Mouse (Mus musculus): ENCODE data around the gene Zfp786.

The Zfp786 gene

GRCm38 (mm10) chr6:47819626-47820325 lies 10.9 kb downstream of the Zfp786 start:
- DNase-seq = no peak

- DNase-seq = no peak
Observed at GRCm38 (mm10) chr6:47818721-47819120, 11.9 kb downstream of the Zfp786 start.

DNA sequence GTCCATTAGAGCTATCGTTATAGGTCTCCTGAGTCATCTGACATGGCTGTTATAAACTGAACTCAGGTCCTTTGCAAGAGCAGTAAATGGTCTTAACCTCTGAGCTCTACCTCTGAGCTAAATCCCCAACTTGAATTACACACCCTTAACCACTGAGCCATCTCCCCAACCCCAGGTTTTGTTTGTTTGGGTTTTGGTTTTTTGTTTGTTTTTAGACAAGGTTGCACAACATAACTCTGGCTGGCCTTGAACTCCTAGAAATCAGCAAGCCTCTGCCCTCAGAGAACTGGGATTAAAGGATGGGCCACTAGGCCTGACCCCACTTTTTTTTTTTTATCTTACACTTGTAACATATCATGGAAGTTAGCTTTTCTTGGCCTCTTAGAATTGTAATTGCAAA lies 14.5 kb downstream of the Zfp786 start:
- no peak for DNase-seq

- peak; percentile 96 for DNase-seq
Observed at GRCm38 (mm10) chr6:47813257-47813878, 17.3 kb downstream of the Zfp786 start, which contains the start of gene Pdia4. Gene Pdia4 (minus strand): TSS chr6:47813430.

DNA sequence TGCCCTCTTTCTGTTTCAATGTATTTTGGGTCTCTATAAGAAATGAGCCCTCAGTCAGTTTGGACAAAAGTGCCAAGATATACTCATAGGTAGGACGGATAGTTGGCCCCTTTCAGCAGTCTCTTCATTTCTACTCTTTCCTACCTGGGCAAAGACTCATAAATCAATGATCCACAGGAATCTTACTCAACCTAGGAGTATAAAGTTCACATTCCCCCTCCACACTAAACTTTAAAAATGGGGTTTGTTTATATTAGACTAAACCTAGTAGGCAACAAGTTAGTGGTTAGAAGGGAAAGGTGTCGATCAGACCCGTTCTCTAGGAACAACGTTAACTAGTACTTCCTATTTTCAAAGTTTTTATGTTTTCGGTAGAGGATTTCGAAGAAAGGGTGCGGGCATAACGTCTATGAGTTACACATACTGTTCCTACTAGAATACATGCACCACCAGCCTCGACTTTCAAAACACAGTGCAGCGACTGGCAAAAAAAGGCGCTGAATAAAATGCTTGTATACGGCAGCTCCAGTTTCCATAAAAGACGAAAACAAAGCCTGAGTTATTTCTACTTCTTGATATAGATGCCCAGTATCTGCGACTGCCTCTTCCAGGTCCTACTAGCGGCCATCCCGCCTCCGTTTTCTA lies 18.3 kb downstream of the Zfp786 start:
- no peak for DNase-seq

DNA sequence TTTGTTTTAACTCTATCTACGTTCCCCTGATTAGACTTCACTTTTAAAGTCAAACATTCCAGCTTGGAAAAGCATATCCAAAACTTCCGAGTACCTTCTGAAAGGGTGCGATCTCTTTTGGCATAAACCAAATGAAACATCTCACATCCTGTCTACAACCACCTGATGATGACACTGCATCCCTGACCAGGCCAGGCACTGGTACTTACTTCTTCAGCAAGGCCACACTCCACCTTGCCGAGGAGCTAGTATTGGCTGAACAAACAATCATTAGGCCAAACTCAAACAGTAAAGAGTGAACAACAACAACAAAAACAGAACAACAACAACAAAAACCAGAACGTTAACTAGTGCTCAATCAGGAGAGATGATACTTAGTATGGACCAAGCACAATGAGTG lies 19.3 kb downstream of the Zfp786 start:
- DNase-seq = no peak

GRCm38 (mm10) chr6:47810181-47810580 lies 20.5 kb downstream of the Zfp786 start:
- DNase-seq = no peak

DNA sequence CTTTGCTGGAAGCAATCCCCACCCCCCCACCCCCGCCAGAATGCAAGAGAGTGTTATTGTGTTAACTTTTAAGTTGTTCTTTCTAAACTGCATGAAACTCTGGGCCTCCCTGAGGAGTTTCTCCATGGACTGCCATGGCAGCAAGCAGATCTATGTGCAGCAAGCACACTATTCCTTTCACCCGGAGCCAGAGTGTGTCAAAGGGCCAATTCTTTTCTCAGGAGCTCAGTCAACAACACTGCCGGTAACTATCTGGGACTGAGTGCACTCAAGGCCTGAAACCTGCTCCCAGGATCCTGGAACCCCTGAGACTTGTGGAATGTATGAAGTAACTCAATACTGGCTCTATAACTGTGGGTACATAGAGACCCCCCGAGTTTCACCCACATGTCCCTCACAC lies 21.6 kb downstream of the Zfp786 start:
- no peak for DNase-seq

DNA sequence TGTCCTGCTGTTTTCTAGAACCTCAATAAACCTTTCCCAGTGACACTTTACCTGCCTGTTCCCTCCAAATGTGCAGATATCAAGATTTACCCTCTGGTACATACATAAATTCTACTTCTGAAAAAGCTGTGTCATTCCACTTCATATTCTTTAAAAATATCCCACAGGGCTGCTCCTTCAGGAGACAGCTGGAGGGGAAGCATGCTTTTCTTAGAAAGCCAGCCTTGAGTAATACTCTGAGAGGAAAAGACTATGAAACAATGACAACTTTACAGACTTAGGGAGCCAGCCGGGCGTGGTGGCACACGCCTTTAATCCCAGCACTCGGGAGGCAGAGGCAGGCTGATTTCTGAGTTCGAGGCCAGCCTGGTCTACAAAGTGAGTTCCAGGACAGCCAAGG lies 22.1 kb downstream of the Zfp786 start:
- DNase-seq = no peak

GRCm38 (mm10) chr6:47807419-47807818 lies 23.2 kb downstream of the Zfp786 start:
- no peak for DNase-seq

- DNase-seq = no peak
Observed at GRCm38 (mm10) chr6:47805520-47805919, 25.1 kb downstream of the Zfp786 start.

GRCm38 (mm10) chr6:47799079-47799478 lies 31.6 kb downstream of the Zfp786 start:
- DNase-seq = peak; percentile 46

DNA sequence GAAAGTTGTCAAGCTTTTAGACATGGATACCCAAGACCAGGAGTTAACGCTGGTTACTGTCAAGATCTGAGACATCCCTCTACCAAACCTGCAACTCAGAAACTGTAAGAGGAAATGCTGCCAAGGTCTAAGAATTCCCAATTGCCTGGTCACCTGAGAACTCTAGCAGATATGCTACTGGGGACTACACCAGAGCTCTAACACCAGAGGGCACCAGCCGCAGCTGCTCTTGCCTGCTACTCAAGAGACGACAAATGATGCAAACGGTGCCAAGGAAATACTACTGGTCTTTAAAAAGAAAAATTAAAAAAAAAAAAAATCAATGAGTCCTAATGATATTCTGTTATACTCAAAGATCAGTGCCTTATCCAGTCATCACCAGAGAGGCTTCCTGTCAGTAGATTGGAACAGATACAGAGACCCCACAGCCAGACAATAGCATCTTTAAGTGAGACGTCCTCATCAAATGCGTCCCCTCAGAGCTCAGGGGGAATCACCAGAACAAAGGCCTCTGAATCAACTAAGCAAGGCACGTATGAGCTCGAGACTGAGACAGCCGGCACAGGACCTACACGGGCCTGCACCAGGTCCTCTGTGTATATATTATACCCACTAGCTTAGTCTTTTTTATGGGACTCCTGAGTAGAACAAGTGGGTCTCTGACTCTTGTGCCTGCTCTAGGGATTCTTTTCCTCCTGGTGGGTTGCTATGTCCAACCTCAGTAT lies 36.4 kb downstream of the Zfp786 start:
- DNase-seq = peak; percentile 45

- no peak for DNase-seq
Observed at GRCm38 (mm10) chr6:47793284-47793683, 37.4 kb downstream of the Zfp786 start.

DNA sequence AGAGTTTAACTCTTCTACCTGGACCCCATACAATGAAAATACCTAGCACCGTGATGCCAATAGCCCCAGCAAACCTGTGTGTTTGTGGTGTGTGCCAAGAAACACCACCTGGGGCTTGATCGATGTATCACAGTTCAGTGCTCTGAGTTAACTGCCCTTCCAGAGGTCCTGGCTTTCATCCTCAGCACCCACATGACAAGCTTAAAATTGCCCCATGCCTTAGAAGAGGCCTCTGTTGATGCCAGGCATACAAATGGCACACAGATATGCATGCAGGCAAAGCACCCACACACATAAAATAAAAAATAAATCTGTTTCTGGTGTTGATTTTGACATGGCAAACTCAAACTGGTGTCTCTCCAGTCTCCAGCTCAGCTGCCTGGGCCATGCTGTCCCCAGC lies 38.1 kb downstream of the Zfp786 start:
- DNase-seq = no peak

- no peak for DNase-seq
Observed at GRCm38 (mm10) chr6:47790745-47791144, 39.9 kb downstream of the Zfp786 start.

DNA sequence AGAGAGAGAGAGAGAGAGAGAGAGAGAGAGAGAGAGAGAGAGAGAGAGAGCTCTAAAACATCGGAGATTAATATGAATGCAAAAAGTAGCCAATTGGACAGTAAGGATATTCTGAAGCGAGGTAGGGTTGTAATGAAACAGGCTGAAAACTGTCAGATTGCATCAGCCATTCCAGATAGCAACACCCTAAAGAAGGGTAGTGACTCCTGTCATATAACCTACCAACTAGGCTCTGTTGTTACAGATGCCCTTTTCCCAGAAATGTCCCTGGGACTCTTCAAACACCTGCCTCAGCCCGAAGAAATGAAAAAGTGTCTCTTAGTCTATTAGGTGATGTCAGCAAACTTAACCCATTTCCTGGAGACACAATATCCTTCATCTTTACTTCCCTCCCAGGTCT lies 41.8 kb downstream of the Zfp786 start:
- DNase-seq = no peak

GRCm38 (mm10) chr6:47787941-47788736 lies 42.5 kb downstream of the Zfp786 start:
- DNase-seq = peak; percentile 67

- no peak for DNase-seq
Observed at GRCm38 (mm10) chr6:47784707-47785412, 45.8 kb downstream of the Zfp786 start.

DNA sequence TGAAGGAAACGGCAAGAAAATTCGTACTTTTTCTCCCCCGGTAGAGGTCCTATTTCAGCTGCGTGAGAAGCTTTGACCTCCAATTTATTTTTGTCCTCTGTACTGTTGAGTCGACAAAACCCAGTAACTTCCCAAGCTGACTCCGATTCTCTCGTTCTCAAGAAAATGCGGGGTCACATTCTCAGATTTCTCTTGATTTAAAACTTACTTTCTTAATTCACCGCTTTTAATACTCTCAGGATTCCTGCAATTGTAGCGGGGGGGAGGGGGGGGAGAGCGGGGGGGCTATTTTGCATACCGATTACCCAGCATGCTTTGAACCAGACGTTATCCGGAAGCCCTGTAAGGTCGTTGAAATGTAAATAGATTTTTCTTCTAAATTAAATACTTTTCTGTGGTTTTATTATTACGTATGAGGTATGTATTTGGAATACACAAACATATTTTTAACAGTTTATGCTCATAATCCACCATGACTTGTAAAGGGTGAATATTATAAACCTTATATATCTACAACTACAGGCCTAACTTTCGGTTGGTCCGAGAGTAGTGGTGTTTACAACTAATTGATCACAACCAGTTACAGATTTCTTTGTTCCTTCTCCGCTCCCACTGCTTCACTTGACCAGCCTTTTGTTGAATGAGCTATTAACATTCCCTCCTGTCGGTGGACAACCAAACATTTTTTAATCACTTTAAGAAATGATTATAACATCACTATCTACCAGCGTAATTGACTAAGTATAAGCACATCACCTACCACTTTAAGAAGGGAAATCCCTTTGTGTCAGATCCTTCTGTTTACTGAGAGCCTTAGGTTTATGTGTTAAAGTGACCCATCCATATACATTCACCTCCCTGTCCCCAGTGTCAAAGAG lies 49.3 kb downstream of the Zfp786 start:
- no peak for DNase-seq

- no peak for DNase-seq
Observed at GRCm38 (mm10) chr6:47780576-47781013, 50.1 kb downstream of the Zfp786 start.

Measured in right cerebral cortex, postnatal 14 days (tissue).